In genomic region chr1:89992256-89992655, GRCm38 (mm10) we compare ENCODE assay signal across 11 mouse cellular contexts. TPM values are rescaled to one million over a fixed set of nuclear protein-coding genes. Genes with fewer than 3 reads are reported as not detected.
DNase-seq lines count a peak whose midpoint lies in the region; ATAC-seq and TF ChIP-seq lines count a peak whose summit lies in the region.
"Had no signal": no experiment of that assay in that cellular context is flagged by ENCODE, and none has a peak within 500 bp of the region (broad histone marks: within the 10 kb centered on the region; RNA-seq: fewer than 3 reads in every experiment).

No protein-coding gene starts in this region.

- peak overlapping the region; percentile 53 for H3K9ac ChIP-seq in heart, embryonic 12.5 days
- no peak overlapping the region for H3K9ac ChIP-seq in heart, adult 2 months (ENCODE audit: low read depth, low read length)
- H3K9ac ChIP-seq in ES-E14 (ENCODE audit: insufficient read depth, low read depth, low read length, poor library complexity, severe bottlenecking) = no peak overlapping the region
- H3K9ac ChIP-seq in midbrain, embryonic 12.5 days (replicated peaks) = peak overlapping the region; percentile 37; the same call in 1 of the 2 replicates

- peaks cover 44% of the 10 kb centered on the region for H3K27me3 ChIP-seq in heart, embryonic 12.5 days (replicated peaks)
- peaks cover 3% of the 10 kb centered on the region for H3K27me3 ChIP-seq in heart, adult 2 months (ENCODE audit: control insufficient read depth, insufficient read depth, low read length)
- peaks cover 84% of the 10 kb centered on the region for H3K27me3 ChIP-seq in hindbrain, embryonic 10.5 days (ENCODE audit: insufficient read depth, poor library complexity, severe bottlenecking)
- H3K27me3 ChIP-seq in midbrain, embryonic 12.5 days = peaks cover 63% of the 10 kb centered on the region

- no peak for DNase-seq in heart, adult 2 months
- DNase-seq in ES-E14 (ENCODE audit: low read depth, low spot score) = no peak
- peak; percentile 21 for DNase-seq in hindbrain, embryonic 10.5 days (ENCODE audit: low spot score)
- no peak for DNase-seq in adrenal gland, postnatal 36 days
- DNase-seq in right cerebral cortex, adult 2 months (ENCODE audit: low spot score in 2 of 2) = no peak
- DNase-seq: kidney, adult 8-10 months had no signal

- no peak for ATAC-seq in heart, embryonic 12.5 days (ENCODE audit: insufficient number of reproducible peaks, low FRiP score)
- ATAC-seq in midbrain, embryonic 12.5 days (ENCODE audit: low FRiP score, low read depth) = no peak; the same call in 1 of the 2 replicates
- no peak for ATAC-seq in erythroblast, adult 5-6 weeks (replicated peaks; ENCODE audit: low FRiP score, poor library complexity, severe bottlenecking)

- TF ChIP-seq CTCF in heart, adult 2 months (IDR thresholded peaks at IDR 0.05) = no peak

- TF ChIP-seq POLR2A in heart, adult 2 months (IDR thresholded peaks at IDR 0.05; ENCODE audit: insufficient read depth, low read depth, low read length) = no peak

- H3K4me1 ChIP-seq in heart, embryonic 12.5 days (replicated peaks) = peaks cover 14% of the 10 kb centered on the region
- peaks cover 5% of the 10 kb centered on the region; the same call in 1 of the 2 replicates for H3K4me1 ChIP-seq in heart, adult 2 months (ENCODE audit: control insufficient read depth, insufficient read depth, low read length)
- H3K4me1 ChIP-seq in ES-E14 (ENCODE audit: control insufficient read depth in 2 of 2, insufficient read depth in 2 of 2, low read length in 2 of 2, poor library complexity in 1 of 2) = peaks cover 0 to 3% of the 10 kb centered on the region in 2 experiments; a peak in 1 of 4 replicates
- H3K4me1 ChIP-seq in hindbrain, embryonic 10.5 days (replicated peaks) = peaks cover 23% of the 10 kb centered on the region
- H3K4me1 ChIP-seq in midbrain, embryonic 12.5 days = peaks cover 13% of the 10 kb centered on the region

- WGBS in heart, embryonic 12.5 days = 1% methylated on average over 25 of the region's 25 CpGs
- 12% methylated on average over 25 of the region's 25 CpGs for WGBS in heart, adult 2 months
- WGBS in hindbrain, embryonic 10.5 days = under 1% methylated on average over 25 of the region's 25 CpGs
- 2% methylated on average over 25 of the region's 25 CpGs for WGBS in midbrain, embryonic 12.5 days

- H3K36me3 ChIP-seq in heart, embryonic 12.5 days = no peaks in the 10 kb centered on the region
- H3K36me3 ChIP-seq in heart, adult 2 months (ENCODE audit: control insufficient read depth, insufficient read depth, low read length) = no peaks in the 10 kb centered on the region
- no peaks in the 10 kb centered on the region for H3K36me3 ChIP-seq in ES-E14 (ENCODE audit: control insufficient read depth, insufficient read depth, low read length, poor library complexity, severe bottlenecking)
- H3K36me3 ChIP-seq in hindbrain, embryonic 10.5 days = no peaks in the 10 kb centered on the region
- H3K36me3 ChIP-seq in midbrain, embryonic 12.5 days = no peaks in the 10 kb centered on the region

- H3K9me3 ChIP-seq in heart, embryonic 12.5 days (replicated peaks) = no peaks in the 10 kb centered on the region
- no peaks in the 10 kb centered on the region for H3K9me3 ChIP-seq in ES-E14 (ENCODE audit: control insufficient read depth, insufficient read depth, low read depth, low read length)
- no peaks in the 10 kb centered on the region for H3K9me3 ChIP-seq in hindbrain, embryonic 10.5 days
- H3K9me3 ChIP-seq in midbrain, embryonic 12.5 days = no peaks in the 10 kb centered on the region

- no peak for TF ChIP-seq EP300 in heart, adult 2 months (IDR thresholded peaks at IDR 0.05; ENCODE audit: insufficient read depth, low read depth, low read length)

- intact Hi-C loops in heart, adult 2 months (cut with DNase I) = no loop called here

- peak overlapping the region; percentile 73 for H3K4me2 ChIP-seq in heart, embryonic 12.5 days
- peak overlapping the region; percentile 53 for H3K4me2 ChIP-seq in midbrain, embryonic 12.5 days (replicated peaks)

- peak overlapping the region; percentile 46 for H3K4me3 ChIP-seq in heart, embryonic 12.5 days
- no peak overlapping the region for H3K4me3 ChIP-seq in heart, adult 2 months
- peak overlapping the region; percentile 44 to 58 for H3K4me3 ChIP-seq in ES-E14 (ENCODE audit: insufficient read depth in 1 of 2, low read depth in 1 of 2, low read length in 2 of 2, poor library complexity in 1 of 2, severe bottlenecking in 1 of 2)
- H3K4me3 ChIP-seq in hindbrain, embryonic 10.5 days = peak overlapping the region; percentile 49
- peak overlapping the region; percentile 32 for H3K4me3 ChIP-seq in midbrain, embryonic 12.5 days

- no peaks in the 10 kb centered on the region; the same call in 1 of the 2 replicates for H3K79me2 ChIP-seq in heart, adult 2 months (replicated peaks; ENCODE audit: control insufficient read depth, insufficient read depth, low read length)

- H3K27ac ChIP-seq in heart, embryonic 12.5 days (ENCODE audit: poor library complexity, severe bottlenecking) = no peak overlapping the region
- no peak overlapping the region for H3K27ac ChIP-seq in heart, adult 2 months
- H3K27ac ChIP-seq in ES-E14 (ENCODE audit: insufficient read depth, low read depth, low read length, poor library complexity, severe bottlenecking) = no peak overlapping the region
- H3K27ac ChIP-seq in hindbrain, embryonic 10.5 days = no peak overlapping the region
- no peak overlapping the region for H3K27ac ChIP-seq in midbrain, embryonic 12.5 days (replicated peaks)

- in situ Hi-C loops in ES-E14 (cut with MboI; ENCODE audit: low sequenced_read_pairs in 2 of 2, unreplicated experiment in 2 of 2) = no loop called here

TF ChIP-seq in ES-E14, 5 proteins besides CTCF, POLR2A, EP300 and RAD21:
- TF ChIP-seq ZC3H11A (IDR thresholded peaks at IDR 0.05; ENCODE audit: borderline replicate concordance, low read depth, low read length) = no peak
- no peak for TF ChIP-seq CHD2 (IDR thresholded peaks at IDR 0.05; ENCODE audit: low read depth, low read length)
- TF ChIP-seq MAFK (IDR thresholded peaks at IDR 0.05; ENCODE audit: insufficient read depth, low read depth, low read length) = no peak
- no peak for TF ChIP-seq HCFC1 (IDR thresholded peaks at IDR 0.05; ENCODE audit: borderline replicate concordance, insufficient read depth, low read length)
- TF ChIP-seq ZNF384 (IDR thresholded peaks at IDR 0.05; ENCODE audit: low read depth, low read length) = no peak

RNA-seq across cellular contexts. Expression of gene Asb18, which starts 22.2 kb away (rescaled TPM):
- 1.0 and 1.1 TPM in 2 replicates for polyA plus RNA-seq in heart, embryonic 12.5 days (2016; fragmentation: Nextera tagmentation; extraction: Ambion mirVana)
- total RNA-seq in heart, adult 2 months (2021) = 10 to 100 TPM; 20.7 to 22.9 TPM
- 35.3 and 38.2 TPM in 2 replicates for polyA plus RNA-seq in heart, adult 2 months (2012; rRNA removed)
- not detected in 2 replicates for total RNA-seq in ES-E14 (2012; rRNA removed)
- polyA plus RNA-seq in hindbrain, embryonic 10.5 days (2016; fragmentation: Nextera tagmentation; extraction: Ambion mirVana) = 0.09 and 0.22 TPM in 2 replicates
- polyA plus RNA-seq in midbrain, embryonic 12.5 days (2016; fragmentation: Nextera tagmentation; extraction: Ambion mirVana) = 0.18 and 0.25 TPM in 2 replicates
- not detected in 2 replicates for total RNA-seq in erythroblast, adult 5-6 weeks (2015; ENCODE audit: low replicate concordance)
- 0.14 TPM in 1 of 2 replicates, not detected in the other for total RNA-seq in erythroblast, adult 5-6 weeks (2017; ENCODE audit: low replicate concordance)
- total RNA-seq in adrenal gland, postnatal 36 days (2021) = not detected
- total RNA-seq: adrenal gland, adult 18-20 months had no signal
- polyA plus RNA-seq: C2C12 had no signal

Comparison
In these comparisons a context has a peak if more than half of its experiments do, and no peak if none do; other contexts are left out.
1. H3K9ac ChIP-seq: peak in heart, embryonic 12.5 days (single experiment) and midbrain, embryonic 12.5 days (single experiment); none in heart, adult 2 months (single experiment) and ES-E14 (single experiment).
2. RNA of gene Asb18, which starts 22.2 kb away (total RNA-seq): 20.7 to 22.9 TPM in heart, adult 2 months; not detected in ES-E14, 0.14 TPM in erythroblast, adult 5-6 weeks and not detected in adrenal gland, postnatal 36 days; every median in the first group is over 10 times any median in the second.